Mouse (Mus musculus) lung, postnatal 0 days (tissue): Measurements from ENCODE around the gene Angptl8.

ENCODE experiments used
- CTCF ChIP-seq: IDR thresholded peaks from 2 replicates; pipeline ENCODE4 v1.5.1; 2016; ENCODE audit warnings: antibody characterized with exemption, mild to moderate bottlenecking
- EP300 ChIP-seq: IDR thresholded peaks from 2 replicates; pipeline ENCODE4 v1.6.1; 2016; ENCODE audit warnings: antibody characterized with exemption, mild to moderate bottlenecking, control low read depth

GRCm38 (mm10) chr9:21831558-21832240, 3.6 kb upstream of the Angptl8 start:
- TF ChIP-seq CTCF (no peak), EP300 (no peak)
